8 mouse cellular contexts compared by ENCODE assay signal in genomic region chr16:24919349-24920012, GRCm38 (mm10).
DNase-seq lines count a peak whose midpoint lies in the region; ATAC-seq and TF ChIP-seq lines count a peak whose summit lies in the region.
"Had no signal": no experiment of that assay in that cellular context is flagged by ENCODE, and none has a peak within 500 bp of the region (broad histone marks: within the 10 kb centered on the region; RNA-seq: fewer than 3 reads in every experiment).

No protein-coding gene starts in this region.

- peak overlapping the region; percentile 13; the same call in 1 of the 2 replicates for H3K4me2 ChIP-seq in forebrain, embryonic 12.5 days

- peak overlapping the region; percentile 82 for H3K27ac ChIP-seq in layer of hippocampus, adult 2 months
- no peak overlapping the region for H3K27ac ChIP-seq in forebrain, embryonic 12.5 days

- no peak for DNase-seq in layer of hippocampus, adult 2 months (ENCODE audit: low spot score in 2 of 2)
- DNase-seq in layer of hippocampus, adult 9-10 months (ENCODE audit: low spot score) = no peak
- peak; percentile 82 for DNase-seq in brain, embryonic 14.5 days (ENCODE audit: low read depth)
- DNase-seq in mesoderm, embryonic 11.5 days (ENCODE audit: low read depth, low spot score) = peak; percentile 30
- DNase-seq in frontal cortex, postnatal 10 days (ENCODE audit: low spot score in 2 of 2) = no peak
- no peak for DNase-seq in frontal cortex, postnatal 14 days (ENCODE audit: low spot score in 2 of 2)
- DNase-seq: adrenal gland, postnatal 25 days had no signal

- peaks cover 5% of the 10 kb centered on the region for H3K27me3 ChIP-seq in forebrain, embryonic 12.5 days

- no peak for TF ChIP-seq CTCF in layer of hippocampus, adult 2 months (conservative IDR thresholded peaks at IDR 0.05)
- TF ChIP-seq CTCF in brain, embryonic 14.5 days (IDR thresholded peaks at IDR 0.05; ENCODE audit: borderline replicate concordance, extremely low read depth, insufficient read depth, insufficient read length) = no peak

- H3K9me3 ChIP-seq in forebrain, embryonic 12.5 days = no peaks in the 10 kb centered on the region

- ATAC-seq in forebrain, embryonic 12.5 days (ENCODE audit: low FRiP score) = no peak

- no peaks in the 10 kb centered on the region for H3K4me1 ChIP-seq in forebrain, embryonic 12.5 days

- no peak overlapping the region for H3K9ac ChIP-seq in forebrain, embryonic 12.5 days

- TF ChIP-seq POLR2A in brain, embryonic 14.5 days (IDR thresholded peaks at IDR 0.05; ENCODE audit: borderline replicate concordance, extremely low read depth, insufficient read depth, insufficient read length, poor library complexity, severe bottlenecking) = no peak

- peak overlapping the region; percentile 38 for H3K4me3 ChIP-seq in layer of hippocampus, adult 2 months
- H3K4me3 ChIP-seq in forebrain, embryonic 12.5 days (replicated peaks) = no peak overlapping the region

- H3K36me3 ChIP-seq in forebrain, embryonic 12.5 days (replicated peaks) = no peaks in the 10 kb centered on the region

- 22% methylated on average over 11 of the region's 11 CpGs for WGBS in forebrain, embryonic 12.5 days

Comparison
In these comparisons a context has a peak if more than half of its experiments do, and no peak if none do; other contexts are left out.
1. DNase-seq: peak in brain, embryonic 14.5 days (single experiment) and mesoderm, embryonic 11.5 days (single experiment); none in layer of hippocampus, adult 2 months (0 of 2), layer of hippocampus, adult 9-10 months (single experiment), frontal cortex, postnatal 10 days (0 of 2) and frontal cortex, postnatal 14 days (0 of 2).